Mouse (Mus musculus): Measurements from ENCODE around the gene Rasgrp3. TPM values are rescaled to one million over a fixed set of nuclear protein-coding genes. Genes with fewer than 3 reads are reported as not detected.
A peak's percentile ranks its signal among the peaks of the same experiment; 100 is the strongest.

The Rasgrp3 gene
- polyA plus RNA-seq, 1 experiment from 2014 or later, result 15.6 TPM

DNA sequence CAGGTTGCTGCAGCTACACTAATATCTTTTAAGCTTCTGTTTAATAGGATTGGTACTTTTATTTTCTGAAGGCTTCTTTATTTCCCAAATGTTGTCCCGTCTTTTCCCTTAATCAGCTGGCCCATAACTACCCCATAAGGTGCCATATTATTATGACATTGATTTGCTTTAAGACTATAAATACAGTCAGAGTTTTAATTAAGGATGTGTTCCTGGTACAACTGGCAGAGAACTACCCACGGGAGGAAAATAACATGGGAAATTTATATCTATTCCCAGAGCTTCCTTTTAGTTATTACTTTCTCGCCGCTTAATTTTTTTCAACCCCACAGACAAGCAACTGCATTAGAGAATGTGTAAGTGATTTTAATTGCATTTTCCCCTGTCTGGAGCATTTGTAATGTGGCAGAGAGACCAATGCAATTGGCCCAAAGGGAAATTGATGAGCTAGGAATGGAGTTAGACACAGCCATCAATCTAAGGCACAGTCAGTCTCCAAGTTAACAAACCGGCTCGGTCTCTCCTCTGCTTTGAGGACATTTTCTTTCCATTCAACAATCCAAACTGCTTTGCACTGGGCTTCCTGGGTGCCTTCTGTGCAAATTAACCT, 36.1 kb downstream of the Rasgrp3 start:
- H3K4me3 ChIP-seq, result no peak overlapping the region
- no peaks in the 10 kb centered on the region for H3K9me3 ChIP-seq
- no peak for ATAC-seq (ENCODE audit: extremely low read depth, insufficient number of reproducible peaks, low FRiP score, low TSS enrichment)
- peak overlapping the region; percentile 78 for H3K27ac ChIP-seq (replicated peaks)
- 78% methylated on average over 6 of the region's 6 CpGs for WGBS
- no peaks in the 10 kb centered on the region for H3K27me3 ChIP-seq (replicated peaks)
- H3K9ac ChIP-seq, result no peak overlapping the region
- H3K4me2 ChIP-seq, result no peak overlapping the region
- no peaks in the 10 kb centered on the region for H3K36me3 ChIP-seq
- peaks cover 29% of the 10 kb centered on the region for H3K4me1 ChIP-seq

DNA sequence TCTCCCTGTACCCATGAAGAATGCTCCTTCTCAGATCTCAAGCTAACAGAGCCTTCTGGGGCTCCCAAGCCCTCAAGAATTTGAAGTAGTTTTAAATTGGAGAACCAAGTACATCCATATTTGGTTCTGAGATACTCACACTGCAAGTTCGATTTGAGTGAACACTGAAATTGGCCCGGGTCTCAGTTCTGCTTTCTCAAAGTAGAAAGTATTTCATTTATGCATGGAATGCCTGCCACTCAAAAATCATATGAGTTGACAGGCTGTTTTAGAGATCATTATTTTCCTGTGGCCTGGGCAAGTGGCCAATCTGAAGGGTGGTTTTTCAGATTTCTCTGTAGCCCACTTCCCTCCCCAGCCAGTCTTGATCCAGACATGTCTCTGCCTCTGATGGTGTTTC, 36.7 kb downstream of the Rasgrp3 start:
- Histone ChIP-seq H3K27ac (replicated peaks) (peak overlapping the region; percentile 78), H3K27me3 (replicated peaks) (no peaks in the 10 kb centered on the region), H3K4me2 (0 out of 2 replicates have a peak overlapping the region, but pooled peaks have one; percentile 13), H3K4me1 (peaks cover 34% of the 10 kb centered on the region), H3K9me3 (no peaks in the 10 kb centered on the region), H3K9ac (no peak overlapping the region), H3K36me3 (no peaks in the 10 kb centered on the region), H3K4me3 (no peak overlapping the region)
- 30% methylated on average over 2 of the region's 2 CpGs for WGBS
- no peak for ATAC-seq (ENCODE audit: extremely low read depth, insufficient number of reproducible peaks, low FRiP score, low TSS enrichment)

DNA sequence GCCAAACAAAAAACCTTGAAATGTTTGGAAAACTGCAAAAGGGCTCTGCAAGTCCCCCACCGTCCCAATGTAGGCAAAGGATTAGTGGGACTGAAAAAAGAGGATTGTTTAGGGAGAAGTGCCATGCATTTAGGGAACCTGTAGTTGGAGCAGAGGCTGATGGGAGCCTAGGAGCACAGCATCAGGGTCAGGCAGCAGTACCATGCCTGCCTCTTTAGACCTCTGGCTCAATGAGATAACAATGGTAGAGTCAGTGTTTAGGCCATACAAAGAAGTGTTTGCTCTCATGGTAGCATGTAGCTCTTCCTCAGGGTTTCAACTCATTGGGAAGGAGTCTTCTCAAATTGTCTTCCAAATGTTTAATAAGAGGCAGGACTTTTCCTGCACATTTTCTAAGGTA, 40.3 kb downstream of the Rasgrp3 start:
- Histone ChIP-seq H3K9me3 (no peaks in the 10 kb centered on the region), H3K36me3 (no peaks in the 10 kb centered on the region), H3K27me3 (replicated peaks) (no peaks in the 10 kb centered on the region), H3K4me2 (no peak overlapping the region), H3K4me3 (no peak overlapping the region), H3K9ac (no peak overlapping the region), H3K27ac (replicated peaks) (no peak overlapping the region), H3K4me1 (peaks cover 40% of the 10 kb centered on the region)
- WGBS, result 54% methylated on average over 1 of the region's 1 CpGs
- no peak for ATAC-seq (ENCODE audit: extremely low read depth, insufficient number of reproducible peaks, low FRiP score, low TSS enrichment)

DNA sequence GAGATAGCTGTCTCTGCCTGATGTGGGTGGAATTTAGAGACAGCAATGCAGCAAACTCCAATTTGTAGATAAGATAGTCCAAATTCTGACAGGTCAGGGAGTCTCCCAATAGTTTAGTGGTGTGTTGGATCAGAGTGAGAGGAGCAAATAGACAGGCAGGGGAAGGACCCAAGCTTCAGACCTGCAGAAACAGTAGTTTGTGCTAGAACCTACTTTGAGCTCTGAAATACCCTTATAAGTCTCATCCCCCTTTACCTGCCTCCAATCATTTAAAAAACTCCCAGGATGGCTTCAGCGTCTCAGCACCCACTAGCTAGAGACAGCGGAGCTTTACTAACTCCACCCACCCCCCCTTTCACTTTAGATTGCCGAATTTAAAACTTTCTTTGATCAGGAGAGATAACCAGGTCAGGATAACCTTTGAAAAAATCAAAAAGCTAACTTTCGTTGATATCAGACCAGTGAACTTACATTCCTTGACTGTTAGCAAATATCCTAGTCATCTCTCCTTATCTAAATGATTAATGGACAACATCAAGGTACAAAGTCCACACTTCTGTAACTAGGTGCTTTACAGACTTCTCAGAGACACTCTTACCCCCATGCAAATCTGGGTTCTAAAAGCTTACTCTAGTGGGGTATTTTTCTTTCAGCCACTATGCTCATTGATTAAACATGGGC, 41.2 kb downstream of the Rasgrp3 start:
- 41% methylated on average over 4 of the region's 4 CpGs for WGBS
- H3K36me3 ChIP-seq, result peaks cover under 1% of the 10 kb centered on the region; the same call in 1 of the 2 replicates
- H3K4me3 ChIP-seq, result no peak overlapping the region
- H3K9me3 ChIP-seq, result no peaks in the 10 kb centered on the region
- ATAC-seq (ENCODE audit: extremely low read depth, insufficient number of reproducible peaks, low FRiP score, low TSS enrichment), result no peak
- H3K4me1 ChIP-seq, result peaks cover 37% of the 10 kb centered on the region
- H3K4me2 ChIP-seq, result no peak overlapping the region
- H3K9ac ChIP-seq, result no peak overlapping the region
- H3K27ac ChIP-seq (replicated peaks), result no peak overlapping the region
- H3K27me3 ChIP-seq (replicated peaks), result no peaks in the 10 kb centered on the region

DNA sequence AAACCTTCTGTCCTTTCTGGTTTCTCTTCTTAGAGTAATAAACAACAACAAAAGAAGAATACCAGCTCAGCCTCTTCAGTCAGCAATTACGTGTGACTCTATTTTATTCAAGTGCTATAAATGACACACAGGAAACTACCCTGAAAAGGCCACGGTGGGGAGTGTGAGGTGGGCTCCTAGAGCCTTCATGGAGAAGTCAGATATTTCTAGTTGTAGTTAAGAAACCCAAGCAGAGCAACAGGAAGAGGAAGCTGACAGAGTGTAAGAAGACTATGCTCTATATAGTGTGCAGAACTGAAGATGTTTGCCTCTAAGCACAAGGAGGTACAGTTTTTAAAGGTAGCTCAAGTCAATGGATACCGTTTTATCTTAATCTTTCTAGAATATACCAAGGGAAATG, 42.0 kb downstream of the Rasgrp3 start:
- Histone ChIP-seq H3K4me2 (no peak overlapping the region), H3K9me3 (no peaks in the 10 kb centered on the region), H3K27ac (replicated peaks) (no peak overlapping the region), H3K4me1 (peaks cover 29% of the 10 kb centered on the region), H3K36me3 (peaks cover 5% of the 10 kb centered on the region; the same call in 1 of the 2 replicates), H3K4me3 (no peak overlapping the region), H3K27me3 (replicated peaks) (no peaks in the 10 kb centered on the region), H3K9ac (no peak overlapping the region)
- 63% methylated on average over 3 of the region's 3 CpGs for WGBS
- ATAC-seq (ENCODE audit: extremely low read depth, insufficient number of reproducible peaks, low FRiP score, low TSS enrichment), result no peak

DNA sequence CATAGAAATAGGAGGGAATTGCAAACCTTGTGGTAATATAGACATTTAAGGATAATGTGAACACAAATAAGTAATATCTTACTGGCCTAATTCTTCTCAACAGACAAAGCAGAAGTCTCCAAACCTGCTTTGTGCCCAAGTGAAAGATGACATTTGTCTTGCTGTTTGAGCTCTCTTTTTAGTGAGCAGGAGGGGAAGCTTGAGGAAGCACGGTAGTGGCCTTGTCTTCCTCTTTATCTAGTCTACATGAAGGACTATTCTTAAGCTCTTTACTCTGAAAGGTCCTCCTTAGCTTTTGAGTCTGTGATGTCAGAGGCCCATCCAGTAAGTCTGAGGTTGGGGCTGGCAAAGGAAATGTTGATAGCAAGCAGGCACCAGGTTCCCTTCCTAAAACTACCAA, 43.1 kb downstream of the Rasgrp3 start:
- Histone ChIP-seq H3K27me3 (replicated peaks) (no peaks in the 10 kb centered on the region), H3K36me3 (peaks cover 5% of the 10 kb centered on the region; the same call in 1 of the 2 replicates), H3K9ac (no peak overlapping the region), H3K4me2 (no peak overlapping the region), H3K4me3 (no peak overlapping the region), H3K4me1 (peaks cover 21% of the 10 kb centered on the region), H3K9me3 (no peaks in the 10 kb centered on the region), H3K27ac (replicated peaks) (no peak overlapping the region)
- WGBS, result 29% methylated on average over 1 of the region's 1 CpGs
- ATAC-seq (ENCODE audit: extremely low read depth, insufficient number of reproducible peaks, low FRiP score, low TSS enrichment), result no peak

DNA sequence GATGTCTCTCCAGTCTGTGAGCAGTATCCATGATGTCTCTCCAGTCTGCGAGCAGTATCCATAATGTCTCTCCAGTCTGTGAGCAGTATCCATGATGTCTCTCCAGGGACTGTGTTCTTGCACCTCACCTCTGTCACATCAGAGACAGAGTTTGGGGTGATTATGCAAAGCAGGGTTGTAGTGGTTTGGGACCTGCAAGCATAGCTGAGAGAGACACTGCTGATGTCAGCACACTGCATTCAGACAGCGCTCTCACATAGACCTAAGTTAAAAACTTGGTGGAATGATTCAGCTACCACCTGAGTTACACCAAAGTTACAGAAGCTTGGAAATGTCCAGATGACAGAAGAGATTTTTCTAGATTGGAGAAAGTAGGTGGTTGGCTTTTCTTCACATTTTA, 44.0 kb downstream of the Rasgrp3 start:
- 85% methylated on average over 2 of the region's 2 CpGs for WGBS
- no peaks in the 10 kb centered on the region for H3K9me3 ChIP-seq
- ATAC-seq (ENCODE audit: extremely low read depth, insufficient number of reproducible peaks, low FRiP score, low TSS enrichment), result no peak
- no peak overlapping the region for H3K4me3 ChIP-seq
- no peak overlapping the region for H3K27ac ChIP-seq (replicated peaks)
- H3K4me2 ChIP-seq, result no peak overlapping the region
- H3K36me3 ChIP-seq, result peaks cover 5% of the 10 kb centered on the region; the same call in 1 of the 2 replicates
- no peaks in the 10 kb centered on the region for H3K27me3 ChIP-seq (replicated peaks)
- H3K4me1 ChIP-seq, result peaks cover 21% of the 10 kb centered on the region
- H3K9ac ChIP-seq, result no peak overlapping the region

DNA sequence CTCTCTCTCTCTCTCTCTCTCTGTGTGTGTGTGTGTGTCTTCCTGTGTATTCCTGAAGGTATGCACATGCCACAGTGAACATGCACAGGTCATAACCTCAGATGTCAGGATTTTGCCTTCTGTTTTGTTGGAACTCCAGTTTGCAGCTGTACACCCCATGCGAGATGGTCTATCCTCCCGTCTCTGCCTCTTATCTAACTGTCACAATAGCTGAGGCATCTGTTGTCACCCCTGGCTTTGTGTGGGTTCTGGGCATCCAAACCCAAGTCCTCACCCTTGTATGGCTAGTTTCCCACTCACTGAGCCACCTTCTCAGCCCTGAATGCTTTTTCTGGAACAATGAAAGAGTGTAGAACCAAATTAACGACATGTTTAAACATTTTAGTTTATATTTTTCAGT, 44.7 kb downstream of the Rasgrp3 start:
- Histone ChIP-seq H3K4me2 (no peak overlapping the region), H3K36me3 (peaks cover 5% of the 10 kb centered on the region; the same call in 1 of the 2 replicates), H3K27ac (replicated peaks) (no peak overlapping the region), H3K4me1 (peaks cover 21% of the 10 kb centered on the region), H3K4me3 (no peak overlapping the region), H3K9me3 (no peaks in the 10 kb centered on the region), H3K9ac (no peak overlapping the region), H3K27me3 (replicated peaks) (no peaks in the 10 kb centered on the region)
- no peak for ATAC-seq (ENCODE audit: extremely low read depth, insufficient number of reproducible peaks, low FRiP score, low TSS enrichment)
- WGBS, result 43% methylated on average over 3 of the region's 3 CpGs

DNA sequence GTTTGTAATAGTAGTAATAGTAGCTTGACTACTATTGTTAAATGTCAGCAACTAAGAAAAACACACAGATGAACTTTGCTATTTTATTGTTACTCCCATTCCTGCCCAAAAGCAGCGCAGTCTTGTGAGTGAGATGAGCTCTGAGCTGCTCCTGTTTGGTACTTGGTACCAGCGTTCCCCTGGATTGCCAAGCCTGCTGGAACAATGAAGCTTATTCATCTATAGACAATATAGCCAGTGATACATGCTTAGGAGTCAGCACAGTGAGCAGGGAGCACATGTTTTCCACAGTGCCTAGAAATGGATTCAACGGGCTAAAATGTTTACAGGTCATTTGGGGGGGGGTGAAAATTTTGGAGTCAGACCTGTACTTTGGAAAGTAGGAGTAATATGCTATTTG, 50.5 kb downstream of the Rasgrp3 start:
- WGBS, result 77% methylated on average over 3 of the region's 3 CpGs
- Histone ChIP-seq H3K9ac (no peak overlapping the region), H3K4me2 (no peak overlapping the region), H3K4me1 (no peaks in the 10 kb centered on the region), H3K36me3 (peaks cover 5% of the 10 kb centered on the region; the same call in 1 of the 2 replicates), H3K9me3 (no peaks in the 10 kb centered on the region), H3K4me3 (no peak overlapping the region), H3K27ac (replicated peaks) (no peak overlapping the region), H3K27me3 (replicated peaks) (no peaks in the 10 kb centered on the region)
- ATAC-seq (ENCODE audit: extremely low read depth, insufficient number of reproducible peaks, low FRiP score, low TSS enrichment), result no peak

DNA sequence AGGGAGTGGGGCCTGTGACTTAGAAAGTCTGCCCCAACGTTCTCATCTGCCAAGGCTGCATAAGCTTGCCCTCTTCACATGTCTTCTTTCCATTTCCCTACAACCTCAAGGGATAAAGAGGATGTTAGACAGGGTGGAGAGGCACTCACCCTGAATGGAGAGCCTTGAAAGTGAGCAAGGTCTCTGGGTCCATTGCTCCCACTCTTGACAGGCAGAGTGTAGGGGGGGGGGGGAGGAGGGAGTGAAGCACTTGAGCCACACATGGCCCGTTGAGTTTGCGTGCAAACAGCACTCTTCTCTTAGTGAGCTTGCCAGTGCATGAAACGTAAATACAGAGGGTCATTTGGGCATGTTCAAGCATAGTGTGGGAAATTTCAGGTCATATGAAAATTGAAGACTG, 59.5 kb downstream of the Rasgrp3 start:
- Histone ChIP-seq H3K9me3 (no peaks in the 10 kb centered on the region), H3K4me3 (no peak overlapping the region), H3K9ac (no peak overlapping the region), H3K27me3 (replicated peaks) (no peaks in the 10 kb centered on the region), H3K27ac (replicated peaks) (no peak overlapping the region), H3K36me3 (no peaks in the 10 kb centered on the region), H3K4me2 (no peak overlapping the region), H3K4me1 (peaks cover 11% of the 10 kb centered on the region)
- WGBS, result 70% methylated on average over 4 of the region's 4 CpGs
- ATAC-seq (ENCODE audit: extremely low read depth, insufficient number of reproducible peaks, low FRiP score, low TSS enrichment), result no peak; the same call in 1 of the 2 replicates

DNA sequence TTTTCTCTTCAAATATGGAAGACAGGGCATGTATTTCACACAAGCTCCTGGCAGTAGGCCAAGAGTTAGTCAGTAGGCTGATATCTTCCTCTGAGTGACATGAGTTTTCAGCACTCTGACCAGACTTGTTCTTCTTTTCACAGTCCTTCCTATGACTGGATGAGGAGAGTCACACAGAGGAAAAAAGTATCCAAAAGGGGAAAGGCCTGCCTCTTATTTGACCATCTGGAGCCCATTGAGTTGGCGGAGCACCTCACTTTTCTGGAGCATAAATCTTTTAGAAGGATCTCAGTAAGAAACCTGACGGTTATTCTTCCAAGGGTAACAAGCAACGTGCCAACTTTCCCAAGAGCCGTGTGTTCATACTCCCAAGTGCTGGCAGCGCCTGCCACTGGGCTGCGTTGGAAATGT, 62.5 kb downstream of the Rasgrp3 start:
- peak overlapping the region; percentile 57 for H3K27ac ChIP-seq (replicated peaks)
- no peak overlapping the region for H3K4me3 ChIP-seq
- no peak; the same call in 1 of the 2 replicates for ATAC-seq (ENCODE audit: extremely low read depth, insufficient number of reproducible peaks, low FRiP score, low TSS enrichment)
- no peaks in the 10 kb centered on the region for H3K27me3 ChIP-seq (replicated peaks)
- H3K9me3 ChIP-seq, result no peaks in the 10 kb centered on the region
- H3K36me3 ChIP-seq, result 0 out of 2 replicates have a peak, but pooled peaks cover 3% of the 10 kb centered on the region
- no peak overlapping the region for H3K4me2 ChIP-seq
- 61% methylated on average over 6 of the region's 6 CpGs for WGBS
- H3K4me1 ChIP-seq, result peaks cover 11% of the 10 kb centered on the region
- H3K9ac ChIP-seq, result no peak overlapping the region

DNA sequence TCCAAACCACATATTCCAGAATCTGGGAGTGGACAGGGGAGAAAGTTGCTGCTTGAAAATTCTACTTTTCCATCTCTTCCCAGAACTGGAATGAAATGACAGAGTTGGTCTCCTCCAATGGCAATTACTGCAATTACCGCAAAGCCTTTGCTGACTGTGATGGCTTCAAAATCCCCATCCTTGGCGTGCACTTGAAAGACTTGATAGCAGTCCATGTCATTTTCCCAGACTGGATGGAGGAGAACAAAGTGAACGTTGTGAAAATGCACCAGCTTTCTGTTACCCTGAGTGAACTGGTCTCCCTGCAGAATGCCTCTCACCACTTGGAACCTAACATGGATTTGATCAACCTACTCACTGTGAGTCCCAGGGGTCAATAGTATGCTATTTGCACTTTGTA, 67.3 kb downstream of the Rasgrp3 start:
- Histone ChIP-seq H3K27ac (replicated peaks) (no peak overlapping the region), H3K36me3 (0 out of 2 replicates have a peak, but pooled peaks cover 3% of the 10 kb centered on the region), H3K4me2 (no peak overlapping the region), H3K4me1 (peaks cover 9% of the 10 kb centered on the region), H3K4me3 (no peak overlapping the region), H3K9me3 (no peaks in the 10 kb centered on the region), H3K9ac (no peak overlapping the region), H3K27me3 (replicated peaks) (no peaks in the 10 kb centered on the region)
- ATAC-seq (ENCODE audit: extremely low read depth, insufficient number of reproducible peaks, low FRiP score, low TSS enrichment), result no peak
- 71% methylated on average over 3 of the region's 3 CpGs for WGBS

Measured in heart, embryonic 13.5 days (tissue).